Mouse (Mus musculus) liver, embryonic 14.5 days (tissue): ENCODE results near the gene Dixdc1. TPM values are rescaled to one million over a fixed set of nuclear protein-coding genes. Genes with fewer than 3 reads are reported as not detected.

Experiments
- ATAC-seq: fragments of 200-750 bp; cut with Nextera tagmentation; 2 replicates; pipeline ENCODE4 v1.8.0; 2017; ENCODE audit warnings: moderate number of reproducible peaks, mild to moderate bottlenecking, moderate library complexity; ENCODE audit not compliant: insufficient read depth
- DNase-seq, 3 experiments: peaks; one replicate each; pipeline ENCODE4 v3.0.0-alpha.2; 2012 to 2013; ENCODE audit warnings: low read depth in 3 of 3, low spot score in 3 of 3
- H3K27ac ChIP-seq: fragments of 300-500 bp; sonication (generic); 2 replicates; pipeline ENCODE4 v1.5.1; 2014; ENCODE audit warnings: moderate library complexity, mild to moderate bottlenecking, control low read depth, inconsistent platforms
- H3K27me3 ChIP-seq: fragments of 300-500 bp; sonication (generic); 2 replicates; pipeline ENCODE4 v1.6.1; 2014; ENCODE audit warnings: mild to moderate bottlenecking, low read length, moderate library complexity; ENCODE audit not compliant: control insufficient read depth, insufficient read depth
- H3K36me3 ChIP-seq: fragments of 300-500 bp; sonication (generic); replicated peaks from 2 replicates; pipeline ENCODE4 v1.6.1; 2014; ENCODE audit warnings: low read depth; ENCODE audit not compliant: control insufficient read depth, insufficient read depth
- H3K4me1 ChIP-seq, 2 experiments: fragments of 200-500 bp in 1 of 2; fragments of 300-500 bp in 1 of 2; sonication (generic) in 1 of 2; replicated peaks; 2 replicates each; pipeline ENCODE4 v1.6.1; 2012 to 2014; ENCODE audit warnings: antibody characterized with exemption in 1 of 2, inconsistent platforms in 1 of 2, low read length in 1 of 2; ENCODE audit not compliant: control insufficient read depth in 2 of 2, insufficient read depth in 2 of 2
- H3K4me2 ChIP-seq: fragments of 300-500 bp; sonication (generic); 2 replicates; pipeline ENCODE4 v1.6.1; 2014; ENCODE audit warnings: low read depth, mild to moderate bottlenecking, control low read depth, moderate library complexity
- H3K4me3 ChIP-seq, 2 experiments: fragments of 200-500 bp in 1 of 2; fragments of 300-500 bp in 1 of 2; sonication (generic) in 1 of 2; 2 replicates each; pipeline ENCODE4 v1.5.1; 2012 to 2014; ENCODE audit warnings: low read depth in 2 of 2, low read length in 2 of 2, mild to moderate bottlenecking in 2 of 2, control low read depth in 1 of 2, inconsistent platforms in 1 of 2, moderate library complexity in 1 of 2; ENCODE audit not compliant: insufficient read depth in 1 of 2
- H3K9ac ChIP-seq: fragments of 300-500 bp; sonication (generic); replicated peaks from 2 replicates; pipeline ENCODE4 v1.6.1; 2014; ENCODE audit warnings: mild to moderate bottlenecking, control low read depth, moderate library complexity
- H3K9me3 ChIP-seq: fragments of 300-500 bp; sonication (generic); 2 replicates; pipeline ENCODE4 v1.6.1; 2016; ENCODE audit warnings: low read length, mixed read lengths; ENCODE audit not compliant: control insufficient read depth
- CTCF ChIP-seq: IDR thresholded peaks from 2 replicates; pipeline ENCODE4 v1.5.1; 2016; ENCODE audit warnings: antibody characterized with exemption, low read depth, control low read depth
- EP300 ChIP-seq: IDR thresholded peaks from 2 replicates; pipeline ENCODE4 v1.6.1; 2016; ENCODE audit warnings: antibody characterized with exemption, low read depth
- WGBS: fragments of 180-500 bp; shearing (Covaris S2); extraction: QIAGEN DNeasy Blood & Tissue Kit; methylation state at CpG from one replicate; pipeline ENCODE4 v1.1.7; 2014; ENCODE audit not compliant: insufficient replicate concordance; 5-methylcytosine and 5-hydroxymethylcytosine counted together
- polyA plus RNA-seq, 2 experiments: library from polyadenylated mRNA; depleted of rRNA in 1 of 2; stranded (reverse) in 1 of 2; unstranded in 1 of 2; fragments of >200 nt; fragmentation: Nextera tagmentation in 1 of 2; extraction: Ambion mirVana in 1 of 2; gene quantifications; 2 replicates each; pipeline versions ENCODE4 v1.2.1 to v1.2.3; 2012 to 2014

Gene Dixdc1
- polyA plus RNA-seq, 2 experiments, result 0.56 to 0.84 TPM

DNA sequence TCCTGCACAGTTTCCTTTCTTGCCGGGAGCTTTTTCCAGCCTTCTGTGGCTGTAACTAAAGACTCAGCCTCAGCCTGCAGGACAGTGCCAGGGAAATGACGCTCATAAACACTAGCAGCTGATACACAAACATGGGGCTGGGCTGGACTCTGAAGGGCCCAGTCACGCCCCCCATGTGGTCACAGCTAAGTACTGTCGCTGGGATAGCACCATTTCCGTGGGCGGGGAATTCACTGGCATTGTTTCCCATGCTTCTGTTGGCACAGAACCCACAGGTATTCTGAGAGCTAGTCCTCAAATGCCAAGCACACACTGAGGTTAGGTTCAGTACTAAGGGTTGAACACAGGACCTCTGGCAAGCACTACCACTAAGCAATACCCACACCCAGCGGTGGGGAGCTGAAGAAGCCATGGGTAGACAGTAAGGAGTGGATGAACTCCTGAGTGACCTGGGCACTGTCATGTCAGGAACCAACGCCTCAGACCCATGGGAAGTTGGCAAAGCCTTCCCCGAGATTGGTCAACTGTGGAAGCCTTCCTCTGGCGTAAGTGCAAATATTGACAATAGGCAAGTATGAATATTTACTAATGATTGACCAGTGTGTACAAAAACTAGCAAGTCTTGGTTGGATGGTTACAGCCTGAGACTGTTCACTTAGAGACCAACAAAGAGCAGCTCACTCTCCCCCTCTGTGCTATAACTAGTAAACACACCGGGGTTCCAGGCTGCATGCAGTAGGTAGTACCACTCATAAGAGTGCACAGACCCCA is 38.2 kb downstream of the Dixdc1 start:
- peaks cover 0 to 8% of the 10 kb centered on the region in 2 experiments; a peak in 1 of 4 replicates for H3K4me1 ChIP-seq
- no peak for TF ChIP-seq CTCF
- H3K27me3 ChIP-seq, result peaks cover 47% of the 10 kb centered on the region
- ATAC-seq (peak; percentile 43; the same call in 1 of the 2 replicates), DNase-seq (no peak)
- no peaks in the 10 kb centered on the region for H3K36me3 ChIP-seq
- no peak overlapping the region for H3K4me2 ChIP-seq
- H3K27ac ChIP-seq, result no peak overlapping the region
- no peaks in the 10 kb centered on the region for H3K9me3 ChIP-seq
- WGBS, result 39% methylated on average over 11 of the region's 11 CpGs
- H3K9ac ChIP-seq, result no peak overlapping the region
- H3K4me3 ChIP-seq, result no peak overlapping the region

DNA sequence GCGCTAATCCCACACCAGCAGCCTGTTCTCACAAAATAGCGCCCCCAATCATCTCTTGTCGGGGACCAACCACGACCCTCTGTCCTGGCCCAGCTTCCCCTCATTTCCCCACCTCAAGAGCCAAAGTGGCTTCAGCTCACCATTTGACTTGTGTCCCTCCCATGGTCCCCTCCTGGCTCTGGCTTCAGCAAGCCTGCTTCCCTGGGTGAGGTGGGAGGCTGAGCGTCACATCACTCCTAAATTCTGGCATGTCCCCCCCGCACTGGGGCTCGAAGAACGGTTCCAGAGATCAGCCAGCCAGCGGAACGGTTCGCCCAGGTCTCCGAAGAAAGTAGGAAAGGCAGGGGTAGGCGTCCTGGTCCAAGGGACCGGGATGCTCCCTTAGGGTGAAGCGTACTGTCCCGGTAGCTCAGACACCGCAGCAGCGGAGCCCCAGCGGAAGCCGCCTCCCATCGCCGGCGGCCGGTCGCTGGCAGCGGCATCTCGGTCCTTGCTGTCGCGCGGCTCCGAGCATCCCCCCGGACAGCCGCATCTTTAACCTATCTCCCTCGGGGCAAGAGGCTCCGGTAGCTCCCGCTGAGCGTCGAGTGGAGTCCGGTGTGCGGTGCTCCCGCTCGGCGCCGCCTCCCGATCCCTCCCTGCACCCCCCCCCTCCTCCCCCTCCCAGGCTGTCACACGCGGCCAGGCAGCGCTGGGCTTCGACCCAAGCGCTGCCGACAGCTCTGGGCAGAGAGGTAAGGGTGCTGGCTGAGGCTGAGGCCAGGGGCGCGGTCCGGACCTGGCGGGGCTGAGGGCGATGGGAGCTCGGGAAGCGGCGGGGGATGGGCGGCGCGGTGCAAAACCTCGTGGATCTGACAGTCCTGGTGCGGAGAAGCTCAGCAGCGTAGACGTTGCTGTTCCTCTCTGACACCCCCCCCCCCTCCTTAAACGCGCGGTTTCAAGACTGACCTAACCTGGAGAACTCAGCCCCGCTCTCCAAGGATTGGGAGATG is 40.6 kb downstream of the Dixdc1 start:
- no peaks in the 10 kb centered on the region for H3K36me3 ChIP-seq
- H3K9me3 ChIP-seq, result no peaks in the 10 kb centered on the region
- ATAC-seq (no peak), DNase-seq (no peak)
- peak overlapping the region; percentile 65 for H3K4me2 ChIP-seq
- H3K27ac ChIP-seq, result no peak overlapping the region
- TF ChIP-seq CTCF, result no peak
- TF ChIP-seq EP300, result no peak
- no peak overlapping the region for H3K9ac ChIP-seq
- H3K27me3 ChIP-seq, result peaks cover 47% of the 10 kb centered on the region
- 2% methylated on average over 66 of the region's 70 CpGs for WGBS
- peak overlapping the region; percentile 9 to 49; a peak in 3 of 4 replicates for H3K4me3 ChIP-seq
- peaks cover 0 to 8% of the 10 kb centered on the region in 2 experiments; a peak in 1 of 4 replicates for H3K4me1 ChIP-seq

DNA sequence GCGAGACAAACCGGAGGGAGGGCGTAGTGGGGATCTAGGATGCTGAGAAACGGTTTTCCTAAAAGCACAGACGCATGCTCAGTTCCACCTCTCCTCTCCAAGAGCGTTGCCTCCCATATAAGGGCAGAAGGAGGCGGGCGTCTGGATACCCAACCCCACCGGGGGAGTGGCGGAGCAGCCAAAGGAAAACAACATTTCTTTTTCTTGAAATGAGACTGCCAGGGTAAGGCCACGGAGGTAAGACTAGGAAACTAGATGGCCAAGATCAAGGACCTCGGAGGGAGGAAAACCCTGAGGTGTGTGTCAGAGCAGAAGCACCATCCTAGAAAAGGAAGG is 41.6 kb downstream of the Dixdc1 start:
- H3K4me3 ChIP-seq, result peak overlapping the region in 1 of 2 experiments; percentile 0; a peak in 1 of 4 replicates
- peaks cover 0 to 8% of the 10 kb centered on the region in 2 experiments; a peak in 1 of 4 replicates for H3K4me1 ChIP-seq
- H3K27me3 ChIP-seq, result peaks cover 47% of the 10 kb centered on the region
- no peaks in the 10 kb centered on the region for H3K9me3 ChIP-seq
- WGBS, result 3% methylated on average over 12 of the region's 12 CpGs
- peak overlapping the region; percentile 28; the same call in 1 of the 2 replicates for H3K4me2 ChIP-seq
- H3K27ac ChIP-seq, result no peak overlapping the region
- H3K9ac ChIP-seq, result no peak overlapping the region
- TF ChIP-seq CTCF (no peak), EP300 (no peak)
- ATAC-seq, result no peak
- no peak for DNase-seq
- H3K36me3 ChIP-seq, result no peaks in the 10 kb centered on the region

DNA sequence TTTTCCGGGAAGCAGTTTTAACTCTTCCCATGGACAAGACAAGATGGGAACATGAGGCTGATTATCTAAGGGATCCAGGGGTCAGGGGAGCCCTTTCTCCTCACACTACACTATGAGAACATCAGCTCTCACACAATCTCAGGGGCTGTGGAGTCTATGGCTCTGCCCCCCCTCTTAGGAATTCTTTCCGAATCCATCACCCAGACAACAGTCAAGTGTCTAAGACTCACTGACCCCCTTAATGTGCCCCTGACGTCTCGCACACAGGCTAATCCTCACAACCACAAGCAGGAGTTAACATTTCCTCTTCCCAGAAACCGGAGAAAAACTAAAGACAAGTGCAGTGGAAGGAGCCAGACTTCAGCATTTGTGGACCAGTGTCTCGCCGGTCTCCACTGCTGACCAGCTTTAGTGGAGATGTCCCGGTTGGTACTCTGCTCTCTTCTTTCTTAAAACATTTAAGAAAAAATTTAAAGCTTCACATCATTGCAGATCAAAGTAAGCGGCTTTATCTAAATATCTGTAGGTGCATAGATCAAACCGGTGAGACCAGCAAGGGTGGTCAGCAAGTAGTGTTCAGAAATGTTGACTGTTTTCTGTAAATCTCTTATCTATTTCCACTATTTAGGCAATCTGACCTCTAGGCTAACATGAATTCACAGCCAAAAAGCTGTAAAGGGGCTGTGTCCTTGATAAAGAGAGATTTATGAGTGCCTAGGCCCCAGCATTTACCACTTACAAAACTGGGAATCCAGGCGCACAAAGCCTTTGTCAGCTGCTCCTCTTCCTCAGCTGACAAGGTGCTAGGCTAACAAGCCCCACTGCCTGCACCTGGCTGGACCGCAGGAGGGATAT is 42.2 kb downstream of the Dixdc1 start:
- Histone ChIP-seq H3K27me3 (peaks cover 47% of the 10 kb centered on the region), H3K9me3 (no peaks in the 10 kb centered on the region), H3K9ac (no peak overlapping the region), H3K4me1 (peaks cover 0 to 8% of the 10 kb centered on the region in 2 experiments; a peak in 1 of 4 replicates), H3K4me3 (0 out of 4 replicates have a peak overlapping the region, but pooled peaks of 1 of the 2 experiments have one; percentile 0), H3K27ac (no peak overlapping the region), H3K4me2 (peak overlapping the region; percentile 4; the same call in 1 of the 2 replicates), H3K36me3 (no peaks in the 10 kb centered on the region)
- ATAC-seq (no peak), DNase-seq (no peak)
- TF ChIP-seq CTCF (no peak), EP300 (no peak)
- 48% methylated on average over 12 of the region's 12 CpGs for WGBS
